Mouse (Mus musculus): ENCODE results near the gene Pnkd. TPM values are rescaled to one million over a fixed set of nuclear protein-coding genes. Genes with fewer than 3 reads are reported as not detected.
"Not testable (repeated sequence)": the region's sequence is repeated elsewhere in the genome, so short reads cannot be mapped to it uniquely, and the experiment has no call there.

The Pnkd gene
- polyA plus RNA-seq, 1 experiment from 2014 or later, result 149 TPM

GRCm38 (mm10) chr1:74394858-74395257 lies 110.1 kb downstream of the Pnkd start:
- H3K36me3 ChIP-seq (ENCODE audit: insufficient read depth, low read length), result peaks cover 22% of the 10 kb centered on the region
- H3K4me1 ChIP-seq (ENCODE audit: insufficient read depth, low read length), result peaks cover 34% of the 10 kb centered on the region
- H3K9ac ChIP-seq (replicated peaks; ENCODE audit: low read length), result no peak overlapping the region
- no peaks in the 10 kb centered on the region for H3K27me3 ChIP-seq (ENCODE audit: insufficient read depth, low read length)
- no peak overlapping the region for H3K4me2 ChIP-seq (replicated peaks; ENCODE audit: low read depth, low read length)
- no peak for ATAC-seq (ENCODE audit: low FRiP score, low TSS enrichment)
- no peak overlapping the region for H3K4me3 ChIP-seq (ENCODE audit: low read length)
- WGBS, result 91% methylated on average over 15 of the region's 15 CpGs
- H3K27ac ChIP-seq (ENCODE audit: low read length), result no peak overlapping the region; the same call in 1 of the 2 replicates
- no peaks in the 10 kb centered on the region for H3K9me3 ChIP-seq (ENCODE audit: low read length)

- peaks cover 30% of the 10 kb centered on the region for H3K4me1 ChIP-seq (ENCODE audit: insufficient read depth, low read length)
- no peaks in the 10 kb centered on the region for H3K9me3 ChIP-seq (ENCODE audit: low read length)
- WGBS, result 81% methylated on average over 13 of the region's 13 CpGs
- no peak overlapping the region; the same call in 1 of the 2 replicates for H3K27ac ChIP-seq (ENCODE audit: low read length)
- H3K36me3 ChIP-seq (ENCODE audit: insufficient read depth, low read length), result peaks cover 22% of the 10 kb centered on the region
- no peak for ATAC-seq (ENCODE audit: low FRiP score, low TSS enrichment)
- no peaks in the 10 kb centered on the region for H3K27me3 ChIP-seq (ENCODE audit: insufficient read depth, low read length)
- H3K4me2 ChIP-seq (replicated peaks; ENCODE audit: low read depth, low read length), result no peak overlapping the region
- H3K4me3 ChIP-seq (ENCODE audit: low read length), result no peak overlapping the region
- no peak overlapping the region for H3K9ac ChIP-seq (replicated peaks; ENCODE audit: low read length)
Observed at GRCm38 (mm10) chr1:74395290-74395689, 110.6 kb downstream of the Pnkd start.

GRCm38 (mm10) chr1:74396456-74397222 lies 111.9 kb downstream of the Pnkd start:
- ATAC-seq (ENCODE audit: low FRiP score, low TSS enrichment); H3K27me3 ChIP-seq (ENCODE audit: insufficient read depth, low read length); H3K9me3 ChIP-seq (ENCODE audit: low read length): not testable (repeated sequence)
- peaks cover 22% of the 10 kb centered on the region for H3K36me3 ChIP-seq (ENCODE audit: insufficient read depth, low read length)
- H3K9ac ChIP-seq (replicated peaks; ENCODE audit: low read length), result peak overlapping the region; percentile 56
- H3K4me3 ChIP-seq (ENCODE audit: low read length), result peak overlapping the region; percentile 35
- H3K4me2 ChIP-seq (replicated peaks; ENCODE audit: low read depth, low read length), result peak overlapping the region; percentile 67
- peaks cover 22% of the 10 kb centered on the region for H3K4me1 ChIP-seq (ENCODE audit: insufficient read depth, low read length)
- H3K27ac ChIP-seq (ENCODE audit: low read length), result peak overlapping the region; percentile 89
- WGBS, result 6% methylated on average over 11 of the region's 12 CpGs

GRCm38 (mm10) chr1:74397268-74397918 lies 112.7 kb downstream of the Pnkd start:
- under 1% methylated on average over 41 of the region's 41 CpGs for WGBS
- ATAC-seq (ENCODE audit: low FRiP score, low TSS enrichment), result peak; percentile 93
- Histone ChIP-seq H3K4me1 (ENCODE audit: insufficient read depth, low read length) (peaks cover 21% of the 10 kb centered on the region), H3K27me3 (ENCODE audit: insufficient read depth, low read length) (no peaks in the 10 kb centered on the region), H3K27ac (ENCODE audit: low read length) (peak overlapping the region; percentile 89), H3K4me3 (ENCODE audit: low read length) (peak overlapping the region; percentile 35), H3K4me2 (replicated peaks; ENCODE audit: low read depth, low read length) (peak overlapping the region; percentile 67), H3K9ac (replicated peaks; ENCODE audit: low read length) (peak overlapping the region; percentile 62), H3K36me3 (ENCODE audit: insufficient read depth, low read length) (peaks cover 22% of the 10 kb centered on the region), H3K9me3 (ENCODE audit: low read length) (no peaks in the 10 kb centered on the region)

GRCm38 (mm10) chr1:74397919-74398451 lies 113.3 kb downstream of the Pnkd start:
- peak overlapping the region; percentile 67 for H3K4me2 ChIP-seq (replicated peaks; ENCODE audit: low read depth, low read length)
- peaks cover 15% of the 10 kb centered on the region for H3K4me1 ChIP-seq (ENCODE audit: insufficient read depth, low read length)
- H3K27ac ChIP-seq (ENCODE audit: low read length), result peak overlapping the region; percentile 89
- H3K9ac ChIP-seq (replicated peaks; ENCODE audit: low read length), result peak overlapping the region; percentile 62
- WGBS, result 3% methylated on average over 11 of the region's 11 CpGs
- H3K9me3 ChIP-seq (ENCODE audit: low read length), result no peaks in the 10 kb centered on the region
- no peaks in the 10 kb centered on the region for H3K27me3 ChIP-seq (ENCODE audit: insufficient read depth, low read length)
- peak; percentile 73 for ATAC-seq (ENCODE audit: low FRiP score, low TSS enrichment)
- peak overlapping the region; percentile 35 for H3K4me3 ChIP-seq (ENCODE audit: low read length)
- peaks cover 22% of the 10 kb centered on the region for H3K36me3 ChIP-seq (ENCODE audit: insufficient read depth, low read length)

GRCm38 (mm10) chr1:74400531-74400930 lies 115.8 kb downstream of the Pnkd start:
- no peak overlapping the region for H3K4me2 ChIP-seq (replicated peaks; ENCODE audit: low read depth, low read length)
- no peak for ATAC-seq (ENCODE audit: low FRiP score, low TSS enrichment)
- H3K27me3 ChIP-seq (ENCODE audit: insufficient read depth, low read length), result no peaks in the 10 kb centered on the region
- H3K4me3 ChIP-seq (ENCODE audit: low read length), result no peak overlapping the region
- H3K9ac ChIP-seq (replicated peaks; ENCODE audit: low read length), result no peak overlapping the region
- H3K9me3 ChIP-seq (ENCODE audit: low read length), result no peaks in the 10 kb centered on the region
- H3K4me1 ChIP-seq (ENCODE audit: insufficient read depth, low read length), result peaks cover 3% of the 10 kb centered on the region; the same call in 1 of the 2 replicates
- H3K36me3 ChIP-seq (ENCODE audit: insufficient read depth, low read length), result no peaks in the 10 kb centered on the region
- WGBS, result 84% methylated on average over 3 of the region's 3 CpGs
- H3K27ac ChIP-seq (ENCODE audit: low read length), result no peak overlapping the region

- Histone ChIP-seq H3K27me3 (ENCODE audit: insufficient read depth, low read length) (no peaks in the 10 kb centered on the region), H3K4me1 (ENCODE audit: insufficient read depth, low read length) (peaks cover 3% of the 10 kb centered on the region; the same call in 1 of the 2 replicates), H3K4me2 (replicated peaks; ENCODE audit: low read depth, low read length) (no peak overlapping the region), H3K27ac (ENCODE audit: low read length) (no peak overlapping the region), H3K9ac (replicated peaks; ENCODE audit: low read length) (0 out of 2 replicates have a peak overlapping the region, but pooled peaks have one; percentile 23), H3K4me3 (ENCODE audit: low read length) (no peak overlapping the region), H3K9me3 (ENCODE audit: low read length) (no peaks in the 10 kb centered on the region), H3K36me3 (ENCODE audit: insufficient read depth, low read length) (no peaks in the 10 kb centered on the region)
- no peak for ATAC-seq (ENCODE audit: low FRiP score, low TSS enrichment)
- WGBS, result 56% methylated on average over 16 of the region's 16 CpGs
Observed at GRCm38 (mm10) chr1:74401015-74401702, 116.4 kb downstream of the Pnkd start.

MicroRNAs within 50 kb of the gene (microRNA counts, 519-probe panel; counts per million panel counts)
- 3,648 counts per million, percentile 84 among the panel's probes with 10 or more counts for microRNA mmu-miR-26b

Small RNA genes lying within 50 kb of the gene (microRNA-seq; reads per million reads assigned to microRNA genes)
- gene Mir26b, result 31,289 reads per million, percentile 98 among the genes with 10 or more reads in this experiment

Other genes starting within 250 kb of the Pnkd start
- 77.3 and 78.3 TPM in 2 replicates for gene Tns1, start 160.5 kb upstream of the Pnkd start, polyA plus RNA-seq (2015; fragmentation: Nextera tagmentation; extraction: Ambion mirVana)
- 0.22 and 0.32 TPM in 2 replicates for gene Rufy4, start 159.4 kb upstream of the Pnkd start, polyA plus RNA-seq (2015; fragmentation: Nextera tagmentation; extraction: Ambion mirVana)
- gene Cxcr2, start 130.9 kb upstream of the Pnkd start, polyA plus RNA-seq (2015; fragmentation: Nextera tagmentation; extraction: Ambion mirVana), result 0.11 and 0.24 TPM in 2 replicates
- gene Cxcr1, start 90.3 kb upstream of the Pnkd start, polyA plus RNA-seq (2015; fragmentation: Nextera tagmentation; extraction: Ambion mirVana), result not detected in 2 replicates
- 441 and 457 TPM in 2 replicates for gene Arpc2, start 48.8 kb upstream of the Pnkd start, polyA plus RNA-seq (2015; fragmentation: Nextera tagmentation; extraction: Ambion mirVana)
- 1.6 and 1.9 TPM in 2 replicates for gene Gpbar1, start 6.4 kb upstream of the Pnkd start, polyA plus RNA-seq (2015; fragmentation: Nextera tagmentation; extraction: Ambion mirVana)
- gene Aamp, start 192 bp upstream of the Pnkd start, polyA plus RNA-seq (2015; fragmentation: Nextera tagmentation; extraction: Ambion mirVana), result 322 and 350 TPM in 2 replicates
- 33.5 and 35.1 TPM in 2 replicates for gene Tmbim1, start 20.7 kb downstream of the Pnkd start, polyA plus RNA-seq (2015; fragmentation: Nextera tagmentation; extraction: Ambion mirVana)
- 0.50 and 0.53 TPM in 2 replicates for gene Catip, start 77.2 kb downstream of the Pnkd start, polyA plus RNA-seq (2015; fragmentation: Nextera tagmentation; extraction: Ambion mirVana)
- 4.5 and 5.4 TPM in 2 replicates for gene Slc11a1, start 90.3 kb downstream of the Pnkd start, polyA plus RNA-seq (2015; fragmentation: Nextera tagmentation; extraction: Ambion mirVana)
- gene Ctdsp1, start 106.6 kb downstream of the Pnkd start, polyA plus RNA-seq (2015; fragmentation: Nextera tagmentation; extraction: Ambion mirVana), result 91.1 and 94.0 TPM in 2 replicates
- 17.5 and 18.0 TPM in 2 replicates for gene Vil1, start 124.4 kb downstream of the Pnkd start, polyA plus RNA-seq (2015; fragmentation: Nextera tagmentation; extraction: Ambion mirVana)
- gene Cnot9, start 221.1 kb downstream of the Pnkd start, polyA plus RNA-seq (2015; fragmentation: Nextera tagmentation; extraction: Ambion mirVana), result 63.7 and 71.7 TPM in 2 replicates